Mouse (Mus musculus) G1E (cell line): ENCODE data around the gene Erp27. TPM values are rescaled to one million over a fixed set of nuclear protein-coding genes. Genes with fewer than 3 reads are reported as not detected.

Experiments used
- ATAC-seq: 2 replicates; pipeline ENCODE4 v1.8.0; 2016; ENCODE audit warnings: mild to moderate bottlenecking; ENCODE audit not compliant: insufficient number of reproducible peaks, poor library complexity, low FRiP score, severe bottlenecking; ENCODE audit errors: extremely low read depth
- DNase-seq: peaks from one replicate; pipeline ENCODE4 v3.0.0; 2012; ENCODE audit warnings: low spot score
- H3K27me3 ChIP-seq: 2 replicates; pipeline ENCODE4 v1.6.1; 2012; ENCODE audit warnings: mild to moderate bottlenecking, low read length, inconsistent platforms; ENCODE audit not compliant: insufficient read depth
- H3K36me3 ChIP-seq: replicated peaks from 2 replicates; pipeline ENCODE3; 2012; ENCODE audit warnings: mild to moderate bottlenecking, inconsistent platforms
- H3K4me1 ChIP-seq: 2 replicates; pipeline ENCODE4 v1.6.1; 2012; ENCODE audit warnings: low read depth, low read length, inconsistent platforms, mixed read lengths; ENCODE audit not compliant: insufficient read depth
- H3K4me3 ChIP-seq: 2 replicates; pipeline ENCODE4 v1.5.1; 2012; ENCODE audit warnings: low read depth, mild to moderate bottlenecking, inconsistent platforms, low read length, moderate library complexity, mixed read lengths
- H3K9me3 ChIP-seq: replicated peaks from 2 replicates; pipeline ENCODE4 v1.6.1; 2012; ENCODE audit warnings: inconsistent platforms
- CTCF ChIP-seq: IDR thresholded peaks from 2 replicates; pipeline ENCODE4 v1.5.1; 2012; ENCODE audit warnings: low read depth, low read length, inconsistent platforms, mixed read lengths
- GATA1 ChIP-seq: IDR thresholded peaks from 2 replicates; pipeline ENCODE4 v1.6.1; 2012; ENCODE audit warnings: borderline replicate concordance, low read length, inconsistent platforms, mixed read lengths
- GATA2 ChIP-seq: IDR thresholded peaks from 2 replicates; pipeline ENCODE4 v1.6.1; 2012; ENCODE audit warnings: low read depth, low read length, inconsistent platforms, borderline replicate concordance
- POLR2AphosphoS5 ChIP-seq: IDR thresholded peaks from 2 replicates; pipeline ENCODE4 v1.6.1; 2012; ENCODE audit warnings: low read depth, low read length, inconsistent platforms; ENCODE audit not compliant: insufficient replicate concordance
- TAL1 ChIP-seq: conservative IDR thresholded peaks from 2 replicates; pipeline ENCODE4 v1.6.1; 2012; ENCODE audit warnings: low read depth, low read length, inconsistent platforms, mixed read lengths
- polyA plus RNA-seq: library from polyadenylated mRNA; stranded (reverse); fragments of >175 nt; gene quantifications from 2 replicates; pipeline ENCODE4 v1.2.3, GENCODE M21; 2012
- total RNA-seq, 2 experiments: library from RNA; stranded (forward) in 1 of 2; stranded (reverse) in 1 of 2; fragments of 200-1000 nt in 1 of 2; fragments of >200 nt in 1 of 2; fragmentation: Nextera tagmentation in 1 of 2; gene quantifications; 2 replicates each; pipeline ENCODE4 v1.2.3; 2014 to 2017

Gene Erp27
- total and polyA plus RNA-seq, 3 experiments: 0.87 TPM; not detected in 2

DNA sequence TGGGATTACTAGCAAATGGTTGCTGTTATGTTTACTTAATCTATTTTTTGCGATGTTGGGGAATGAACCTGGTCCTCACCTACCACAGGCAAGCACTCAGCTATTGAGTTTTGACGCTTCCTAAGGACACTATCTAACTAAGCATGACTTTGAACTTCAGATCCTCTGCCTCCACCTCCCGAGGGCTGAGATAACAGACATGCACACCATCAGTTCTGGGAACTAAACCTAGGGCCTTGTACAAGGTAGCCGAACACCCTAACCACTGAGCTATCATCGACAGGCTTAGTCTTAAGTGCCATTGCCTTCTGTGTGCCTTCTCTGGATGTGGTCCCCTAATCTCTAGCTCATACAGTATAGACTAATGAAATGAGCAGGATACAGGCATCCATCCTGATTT lies 56.6 kb downstream of the Erp27 start:
- Histone ChIP-seq H3K36me3 (no peaks in the 10 kb centered on the region), H3K4me1 (peaks cover 10% of the 10 kb centered on the region), H3K27me3 (peaks cover 18% of the 10 kb centered on the region), H3K9me3 (no peaks in the 10 kb centered on the region), H3K4me3 (no peak overlapping the region)
- DNase-seq: no peak
- TF ChIP-seq GATA2: no peak
- TF ChIP-seq TAL1: no peak
- TF ChIP-seq POLR2AphosphoS5: no peak
- TF ChIP-seq CTCF: no peak
- no peak for TF ChIP-seq GATA1
- ATAC-seq: no peak

GRCm38 (mm10) chr6:136861020-136861419 lies 61.0 kb downstream of the Erp27 start:
- H3K36me3 ChIP-seq: no peaks in the 10 kb centered on the region
- peak; percentile 29 for DNase-seq
- peaks cover 40% of the 10 kb centered on the region for H3K4me1 ChIP-seq

DNA sequence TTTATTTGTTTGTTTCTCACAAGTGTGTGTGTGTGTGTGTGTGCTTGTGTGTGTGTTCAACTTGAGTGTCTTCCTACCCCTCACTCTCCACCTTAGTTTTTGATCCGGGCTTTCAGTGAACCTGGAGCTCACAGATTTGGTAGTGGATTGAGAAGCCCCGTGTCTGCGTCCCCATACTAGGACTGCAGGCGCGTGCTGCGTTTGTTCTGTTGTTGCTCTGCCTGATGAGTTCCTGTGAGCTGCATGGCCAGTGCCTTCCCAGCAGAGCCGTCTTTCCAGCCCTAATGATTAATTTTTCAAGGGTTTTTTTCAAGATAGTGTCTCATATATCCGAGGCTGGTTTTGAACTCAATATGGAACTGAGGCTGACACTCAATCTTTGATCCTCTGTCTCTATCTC lies 63.6 kb downstream of the Erp27 start:
- Histone ChIP-seq H3K27me3 (no peaks in the 10 kb centered on the region), H3K9me3 (no peaks in the 10 kb centered on the region), H3K4me1 (peaks cover 64% of the 10 kb centered on the region), H3K4me3 (peak overlapping the region; percentile 72; the same call in 1 of the 2 replicates), H3K36me3 (peaks cover 10% of the 10 kb centered on the region)
- ATAC-seq (no peak), DNase-seq (no peak)
- no peak for TF ChIP-seq CTCF
- no peak for TF ChIP-seq POLR2AphosphoS5
- no peak for TF ChIP-seq GATA2
- TF ChIP-seq GATA1: no peak
- TF ChIP-seq TAL1: no peak

More at GRCm38 (mm10) chr6:136861020-136861419, 61.0 kb downstream of the Erp27 start:
- ATAC-seq: no peak
- Histone ChIP-seq H3K9me3 (no peaks in the 10 kb centered on the region), H3K27me3 (peaks cover 15% of the 10 kb centered on the region), H3K4me3 (no peak overlapping the region)
- TF ChIP-seq GATA1: no peak
- TF ChIP-seq CTCF: peak; percentile 35; the same call in 1 of the 2 replicates
- TF ChIP-seq GATA2: no peak
- TF ChIP-seq POLR2AphosphoS5: no peak
- no peak for TF ChIP-seq TAL1

DNA sequence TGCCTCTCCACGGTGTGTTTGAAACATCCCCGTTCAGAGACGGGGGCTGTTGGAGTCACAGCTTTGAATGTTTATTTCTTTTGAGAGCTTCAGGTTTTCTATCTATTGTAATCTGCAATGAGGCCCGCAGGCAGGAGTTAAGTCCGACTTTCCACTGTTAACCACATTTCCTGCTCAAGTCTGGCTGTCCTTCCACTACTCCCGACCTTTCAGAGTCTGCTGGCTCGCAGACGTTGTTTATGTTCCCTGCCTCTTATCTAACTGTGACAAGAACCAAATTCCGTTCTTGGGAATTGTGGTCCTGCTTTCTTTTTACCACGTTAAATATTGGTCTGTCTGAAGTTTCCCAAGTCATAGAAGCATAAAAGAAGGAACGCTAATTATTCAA lies 64.1 kb downstream of the Erp27 start:
- TF ChIP-seq GATA2: no peak
- TF ChIP-seq CTCF: no peak
- no peak for TF ChIP-seq TAL1
- TF ChIP-seq POLR2AphosphoS5: no peak
- TF ChIP-seq GATA1: no peak
- no peak for DNase-seq
- Histone ChIP-seq H3K9me3 (no peaks in the 10 kb centered on the region), H3K27me3 (no peaks in the 10 kb centered on the region), H3K4me3 (peak overlapping the region; percentile 72), H3K4me1 (peaks cover 65% of the 10 kb centered on the region), H3K36me3 (peaks cover 11% of the 10 kb centered on the region)
- ATAC-seq: no peak; the same call in 1 of the 2 replicates

Other genes starting within 250 kb of the Erp27 start
- not detected in 2 replicates for gene Gucy2c, start 140.4 kb downstream of the Erp27 start, total RNA-seq (2014; fragmentation: Nextera tagmentation)
- gene Gucy2c, start 140.4 kb downstream of the Erp27 start, total RNA-seq (2017): under 0.01 TPM in 1 of 2 replicates, not detected in the other
- gene Gucy2c, start 140.4 kb downstream of the Erp27 start, polyA plus RNA-seq: not detected in 2 replicates
- gene Hist4h4, start 117.8 kb downstream of the Erp27 start, total RNA-seq (2014; fragmentation: Nextera tagmentation): 179 and 196 TPM in 2 replicates
- 60.9 and 79.0 TPM in 2 replicates for gene Hist4h4, start 117.8 kb downstream of the Erp27 start, total RNA-seq (2017)
- 0.89 and 6.6 TPM in 2 replicates for gene Hist4h4, start 117.8 kb downstream of the Erp27 start, polyA plus RNA-seq
- gene H2afj, start 113.9 kb downstream of the Erp27 start, total RNA-seq (2014; fragmentation: Nextera tagmentation): 17.4 and 23.6 TPM in 2 replicates
- gene H2afj, start 113.9 kb downstream of the Erp27 start, total RNA-seq (2017): 84.6 and 98.5 TPM in 2 replicates
- 479 and 625 TPM in 2 replicates for gene H2afj, start 113.9 kb downstream of the Erp27 start, polyA plus RNA-seq
- gene BC049715, start 94.6 kb downstream of the Erp27 start, total RNA-seq (2014; fragmentation: Nextera tagmentation): 2.0 and 2.6 TPM in 2 replicates
- gene BC049715, start 94.6 kb downstream of the Erp27 start, total RNA-seq (2017): 1.5 and 1.9 TPM in 2 replicates
- gene BC049715, start 94.6 kb downstream of the Erp27 start, polyA plus RNA-seq: 2.6 and 4.2 TPM in 2 replicates
- gene Wbp11, start 93.9 kb downstream of the Erp27 start, total RNA-seq (2014; fragmentation: Nextera tagmentation): 172 and 202 TPM in 2 replicates
- gene Wbp11, start 93.9 kb downstream of the Erp27 start, total RNA-seq (2017): 35.3 and 49.0 TPM in 2 replicates
- gene Wbp11, start 93.9 kb downstream of the Erp27 start, polyA plus RNA-seq: 307 and 347 TPM in 2 replicates
- not detected in 2 replicates for gene Smco3, start 86.7 kb downstream of the Erp27 start, total RNA-seq (2014; fragmentation: Nextera tagmentation)
- 0.12 and 0.38 TPM in 2 replicates for gene Smco3, start 86.7 kb downstream of the Erp27 start, total RNA-seq (2017)
- gene Smco3, start 86.7 kb downstream of the Erp27 start, polyA plus RNA-seq: not detected in 2 replicates
- gene Art4, start 64.4 kb downstream of the Erp27 start, total RNA-seq (2014; fragmentation: Nextera tagmentation): 14.2 and 27.8 TPM in 2 replicates
- 30.5 and 31.7 TPM in 2 replicates for gene Art4, start 64.4 kb downstream of the Erp27 start, total RNA-seq (2017)
- 1.7 and 1.8 TPM in 2 replicates for gene Art4, start 64.4 kb downstream of the Erp27 start, polyA plus RNA-seq
- gene Mgp, start 46.4 kb downstream of the Erp27 start, total RNA-seq (2014; fragmentation: Nextera tagmentation): not detected in 2 replicates
- gene Mgp, start 46.4 kb downstream of the Erp27 start, total RNA-seq (2017): 0.16 and 0.41 TPM in 2 replicates
- gene Mgp, start 46.4 kb downstream of the Erp27 start, polyA plus RNA-seq: not detected in 2 replicates
- not detected in 2 replicates for gene Pde6h, start 1.7 kb upstream of the Erp27 start, total RNA-seq (2014; fragmentation: Nextera tagmentation)
- gene Pde6h, start 1.7 kb upstream of the Erp27 start, total RNA-seq (2017): 0.05 and 0.06 TPM in 2 replicates
- gene Pde6h, start 1.7 kb upstream of the Erp27 start, polyA plus RNA-seq: not detected in 2 replicates
- gene Arhgdib, start 19.7 kb upstream of the Erp27 start, total RNA-seq (2014; fragmentation: Nextera tagmentation): 1,122 and 1,191 TPM in 2 replicates
- 613 and 661 TPM in 2 replicates for gene Arhgdib, start 19.7 kb upstream of the Erp27 start, total RNA-seq (2017)
- gene Arhgdib, start 19.7 kb upstream of the Erp27 start, polyA plus RNA-seq: 119 and 124 TPM in 2 replicates
- not detected in 2 replicates for gene Rerg, start 248.3 kb upstream of the Erp27 start, total RNA-seq (2014; fragmentation: Nextera tagmentation)
- gene Rerg, start 248.3 kb upstream of the Erp27 start, total RNA-seq (2017): 0.05 TPM in 1 of 2 replicates, not detected in the other
- not detected in 2 replicates for gene Rerg, start 248.3 kb upstream of the Erp27 start, polyA plus RNA-seq